Mouse (Mus musculus): Measurements from ENCODE around the gene Ptpru. TPM values are rescaled to one million over a fixed set of nuclear protein-coding genes. Genes with fewer than 3 reads are reported as not detected.

Gene Ptpru
- polyA plus RNA-seq, 1 experiment: 12.1 TPM

DNA sequence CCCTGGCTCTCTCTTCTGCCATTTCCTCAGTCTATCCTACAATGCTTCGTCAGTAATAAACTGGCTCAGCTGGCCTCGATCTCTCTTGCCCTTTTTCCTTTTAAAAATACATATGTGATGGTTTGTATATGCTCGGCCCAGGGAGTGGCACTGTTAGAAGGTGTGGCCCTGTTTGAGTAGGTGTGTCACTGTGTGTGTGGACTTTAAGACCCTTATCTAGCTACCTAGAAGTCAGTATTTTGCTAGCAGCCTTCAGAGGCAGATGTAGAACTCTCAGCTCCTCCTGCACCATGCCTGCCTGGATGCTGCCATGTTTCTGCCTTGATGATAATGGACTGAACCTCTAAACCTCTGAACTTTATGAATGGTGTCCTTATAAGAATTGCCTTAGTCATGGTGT, 15.5 kb downstream of the Ptpru start:
- no peak overlapping the region for H3K4me3 ChIP-seq (ENCODE audit: low read depth, low read length)
- H3K27ac ChIP-seq (ENCODE audit: insufficient read depth, low read length): no peak overlapping the region
- no peaks in the 10 kb centered on the region for H3K9me3 ChIP-seq (replicated peaks; ENCODE audit: control insufficient read depth, insufficient read depth, low read length, poor library complexity, severe bottlenecking)
- no peak for TF ChIP-seq EP300 (IDR thresholded peaks at IDR 0.05; ENCODE audit: insufficient read depth, low read depth, low read length)
- no peak for TF ChIP-seq CTCF (IDR thresholded peaks at IDR 0.05; ENCODE audit: low read depth, low read length)
- no peak for TF ChIP-seq POLR2A (IDR thresholded peaks at IDR 0.05; ENCODE audit: insufficient read depth, low read length)
- H3K4me1 ChIP-seq (ENCODE audit: control insufficient read depth, insufficient read depth, low read length): no peaks in the 10 kb centered on the region
- H3K27me3 ChIP-seq (ENCODE audit: control insufficient read depth, insufficient read depth, low read length, poor library complexity, severe bottlenecking): no peaks in the 10 kb centered on the region
- H3K9ac ChIP-seq (ENCODE audit: low read depth, poor library complexity, severe bottlenecking): no peak overlapping the region
- no peaks in the 10 kb centered on the region for H3K36me3 ChIP-seq (ENCODE audit: control insufficient read depth, insufficient read depth, low read length, poor library complexity, severe bottlenecking)

DNA sequence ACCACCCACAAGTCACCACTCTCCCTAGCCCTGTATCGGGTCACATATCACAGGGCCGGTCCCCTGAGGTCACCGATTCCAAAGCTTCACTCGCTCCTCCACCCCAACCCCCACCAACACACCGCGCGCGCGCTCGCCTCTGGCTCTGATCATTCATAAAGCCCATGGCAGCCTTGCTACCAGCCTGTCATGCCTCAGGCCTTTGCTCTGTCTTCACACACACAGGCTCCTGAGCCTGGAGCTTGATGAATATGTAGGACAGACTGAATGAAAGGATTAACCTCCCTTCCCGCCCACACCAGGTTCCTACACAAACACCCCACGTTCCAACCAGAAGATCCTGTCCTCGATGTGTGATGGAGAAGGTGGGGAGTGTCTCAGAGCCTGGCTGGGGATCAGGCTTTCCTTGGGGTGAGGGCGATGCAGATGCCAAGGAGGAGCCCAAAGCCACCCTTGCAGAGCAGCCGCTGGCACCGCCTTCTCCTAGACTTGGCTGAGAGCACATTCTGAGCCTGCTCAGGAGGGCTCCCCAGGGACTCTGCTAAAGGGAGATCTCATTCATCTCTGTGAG, 16.8 kb downstream of the Ptpru start:
- Histone ChIP-seq H3K36me3 (ENCODE audit: control insufficient read depth, insufficient read depth, low read length, poor library complexity, severe bottlenecking) (no peaks in the 10 kb centered on the region), H3K4me3 (ENCODE audit: low read depth, low read length) (no peak overlapping the region), H3K9me3 (replicated peaks; ENCODE audit: control insufficient read depth, insufficient read depth, low read length, poor library complexity, severe bottlenecking) (no peaks in the 10 kb centered on the region), H3K27me3 (ENCODE audit: control insufficient read depth, insufficient read depth, low read length, poor library complexity, severe bottlenecking) (no peaks in the 10 kb centered on the region), H3K27ac (ENCODE audit: insufficient read depth, low read length) (no peak overlapping the region), H3K9ac (ENCODE audit: low read depth, poor library complexity, severe bottlenecking) (no peak overlapping the region), H3K4me1 (ENCODE audit: control insufficient read depth, insufficient read depth, low read length) (no peaks in the 10 kb centered on the region)
- TF ChIP-seq POLR2A (IDR thresholded peaks at IDR 0.05; ENCODE audit: insufficient read depth, low read length) (no peak), EP300 (IDR thresholded peaks at IDR 0.05; ENCODE audit: insufficient read depth, low read depth, low read length) (no peak), CTCF (IDR thresholded peaks at IDR 0.05; ENCODE audit: low read depth, low read length) (no peak)

DNA sequence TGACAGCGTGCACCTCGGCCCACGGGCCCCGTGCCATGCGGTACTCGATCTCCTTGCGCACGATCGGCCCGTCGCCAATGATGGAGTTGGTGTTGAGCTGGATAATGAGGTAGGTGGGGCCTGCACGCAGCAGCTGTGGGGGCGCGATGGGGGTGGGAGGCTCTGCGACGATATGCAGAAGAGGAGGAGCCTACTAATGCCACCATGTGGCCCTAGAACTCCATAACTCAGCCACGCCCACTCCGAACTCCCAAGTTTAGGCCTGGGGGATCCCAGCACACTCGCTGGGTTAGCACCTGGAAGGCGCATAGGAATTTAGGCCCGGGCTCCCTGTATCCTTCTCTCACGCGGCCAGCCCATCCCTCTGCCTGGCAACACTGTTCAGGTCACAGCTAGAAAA, 19.2 kb downstream of the Ptpru start:
- no peak for TF ChIP-seq CTCF (IDR thresholded peaks at IDR 0.05; ENCODE audit: low read depth, low read length)
- no peak for TF ChIP-seq EP300 (IDR thresholded peaks at IDR 0.05; ENCODE audit: insufficient read depth, low read depth, low read length)
- TF ChIP-seq POLR2A (IDR thresholded peaks at IDR 0.05; ENCODE audit: insufficient read depth, low read length): no peak
- Histone ChIP-seq H3K9ac (ENCODE audit: low read depth, poor library complexity, severe bottlenecking) (no peak overlapping the region), H3K4me3 (ENCODE audit: low read depth, low read length) (peak overlapping the region; percentile 37)

DNA sequence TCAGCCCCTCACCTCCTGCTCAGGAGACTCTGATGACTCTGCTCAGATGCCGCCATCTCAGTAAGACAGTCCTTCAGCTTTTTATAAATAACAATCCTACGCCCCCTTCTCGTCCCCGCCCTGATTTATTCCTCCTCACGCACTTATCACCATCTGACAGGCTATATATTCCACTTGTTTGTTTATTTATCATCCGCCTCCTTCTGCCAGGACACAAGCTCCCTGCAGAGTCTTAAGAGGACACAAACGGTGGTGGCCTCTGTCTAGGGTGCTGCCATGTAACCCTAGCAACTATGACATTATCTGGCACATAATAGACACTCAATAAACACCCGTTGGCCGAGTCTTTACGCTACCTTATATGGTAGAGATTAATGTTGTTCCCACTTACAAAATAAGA, 22.3 kb downstream of the Ptpru start:
- Histone ChIP-seq H3K9me3 (replicated peaks; ENCODE audit: control insufficient read depth, insufficient read depth, low read length, poor library complexity, severe bottlenecking) (no peaks in the 10 kb centered on the region), H3K4me3 (ENCODE audit: low read depth, low read length) (no peak overlapping the region), H3K9ac (ENCODE audit: low read depth, poor library complexity, severe bottlenecking) (no peak overlapping the region), H3K27me3 (ENCODE audit: control insufficient read depth, insufficient read depth, low read length, poor library complexity, severe bottlenecking) (no peaks in the 10 kb centered on the region), H3K4me1 (ENCODE audit: control insufficient read depth, insufficient read depth, low read length) (no peaks in the 10 kb centered on the region), H3K27ac (ENCODE audit: insufficient read depth, low read length) (no peak overlapping the region), H3K36me3 (ENCODE audit: control insufficient read depth, insufficient read depth, low read length, poor library complexity, severe bottlenecking) (no peaks in the 10 kb centered on the region)
- TF ChIP-seq POLR2A (IDR thresholded peaks at IDR 0.05; ENCODE audit: insufficient read depth, low read length) (no peak), CTCF (IDR thresholded peaks at IDR 0.05; ENCODE audit: low read depth, low read length) (no peak), EP300 (IDR thresholded peaks at IDR 0.05; ENCODE audit: insufficient read depth, low read depth, low read length) (no peak)

More for the DNA sequence above, 19.2 kb downstream of the Ptpru start:
- H3K27me3 ChIP-seq (ENCODE audit: control insufficient read depth, insufficient read depth, low read length, poor library complexity, severe bottlenecking): no peaks in the 10 kb centered on the region
- H3K36me3 ChIP-seq (ENCODE audit: control insufficient read depth, insufficient read depth, low read length, poor library complexity, severe bottlenecking): no peaks in the 10 kb centered on the region
- H3K9me3 ChIP-seq (replicated peaks; ENCODE audit: control insufficient read depth, insufficient read depth, low read length, poor library complexity, severe bottlenecking): no peaks in the 10 kb centered on the region
- no peaks in the 10 kb centered on the region for H3K4me1 ChIP-seq (ENCODE audit: control insufficient read depth, insufficient read depth, low read length)
- no peak overlapping the region for H3K27ac ChIP-seq (ENCODE audit: insufficient read depth, low read length)

DNA sequence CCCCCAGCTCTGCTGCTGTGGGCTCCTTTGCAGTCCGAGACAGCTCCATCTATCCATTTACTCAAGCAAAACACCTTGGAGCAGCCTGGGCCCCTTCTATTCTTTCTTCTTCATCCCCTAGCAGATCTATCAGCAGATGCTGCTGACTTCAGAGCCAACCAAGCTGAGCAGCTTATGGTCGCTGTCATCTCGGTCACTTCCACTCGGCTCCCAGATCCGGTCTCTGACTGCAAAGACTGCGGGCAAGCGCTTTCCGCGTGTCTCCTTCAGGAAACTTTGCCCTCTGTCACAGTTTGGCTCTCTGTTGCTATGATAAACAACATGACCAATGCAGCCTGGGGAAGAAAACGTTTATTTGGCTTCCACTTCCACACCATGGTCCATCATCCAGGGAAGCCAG, 23.2 kb downstream of the Ptpru start:
- Histone ChIP-seq H3K9me3 (replicated peaks; ENCODE audit: control insufficient read depth, insufficient read depth, low read length, poor library complexity, severe bottlenecking) (no peaks in the 10 kb centered on the region), H3K36me3 (ENCODE audit: control insufficient read depth, insufficient read depth, low read length, poor library complexity, severe bottlenecking) (no peaks in the 10 kb centered on the region), H3K4me3 (ENCODE audit: low read depth, low read length) (no peak overlapping the region), H3K9ac (ENCODE audit: low read depth, poor library complexity, severe bottlenecking) (no peak overlapping the region), H3K4me1 (ENCODE audit: control insufficient read depth, insufficient read depth, low read length) (no peaks in the 10 kb centered on the region), H3K27ac (ENCODE audit: insufficient read depth, low read length) (no peak overlapping the region), H3K27me3 (ENCODE audit: control insufficient read depth, insufficient read depth, low read length, poor library complexity, severe bottlenecking) (no peaks in the 10 kb centered on the region)
- TF ChIP-seq CTCF (IDR thresholded peaks at IDR 0.05; ENCODE audit: low read depth, low read length) (no peak), EP300 (IDR thresholded peaks at IDR 0.05; ENCODE audit: insufficient read depth, low read depth, low read length) (no peak), POLR2A (IDR thresholded peaks at IDR 0.05; ENCODE audit: insufficient read depth, low read length) (no peak)

DNA sequence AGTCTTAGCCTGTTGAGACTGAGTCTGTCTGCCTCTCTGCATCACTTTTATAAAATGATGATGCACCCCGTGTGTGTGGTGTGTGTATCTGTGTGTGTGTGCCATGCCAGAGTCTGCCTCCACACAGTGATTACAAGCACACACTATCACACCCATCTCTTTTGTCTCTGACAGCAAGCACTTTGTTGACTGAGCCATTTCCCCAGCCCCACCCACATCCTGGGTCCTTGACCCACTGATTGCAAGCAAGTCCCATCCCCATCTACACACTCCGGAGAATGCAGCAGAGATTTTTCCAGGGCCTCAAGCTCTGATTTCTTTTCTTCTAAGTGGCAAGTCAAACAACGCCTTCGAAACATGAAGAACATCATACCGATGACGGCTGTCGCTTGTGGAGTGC, 24.3 kb downstream of the Ptpru start:
- no peaks in the 10 kb centered on the region for H3K9me3 ChIP-seq (replicated peaks; ENCODE audit: control insufficient read depth, insufficient read depth, low read length, poor library complexity, severe bottlenecking)
- H3K4me3 ChIP-seq (ENCODE audit: low read depth, low read length): no peak overlapping the region
- no peaks in the 10 kb centered on the region for H3K4me1 ChIP-seq (ENCODE audit: control insufficient read depth, insufficient read depth, low read length)
- no peaks in the 10 kb centered on the region for H3K36me3 ChIP-seq (ENCODE audit: control insufficient read depth, insufficient read depth, low read length, poor library complexity, severe bottlenecking)
- no peak overlapping the region for H3K27ac ChIP-seq (ENCODE audit: insufficient read depth, low read length)
- no peak overlapping the region for H3K9ac ChIP-seq (ENCODE audit: low read depth, poor library complexity, severe bottlenecking)
- no peak for TF ChIP-seq EP300 (IDR thresholded peaks at IDR 0.05; ENCODE audit: insufficient read depth, low read depth, low read length)
- no peak for TF ChIP-seq CTCF (IDR thresholded peaks at IDR 0.05; ENCODE audit: low read depth, low read length)
- TF ChIP-seq POLR2A (IDR thresholded peaks at IDR 0.05; ENCODE audit: insufficient read depth, low read length): no peak
- H3K27me3 ChIP-seq (ENCODE audit: control insufficient read depth, insufficient read depth, low read length, poor library complexity, severe bottlenecking): no peaks in the 10 kb centered on the region
